Mouse (Mus musculus) ES-Bruce4 (cell line): Measurements from ENCODE around the gene Cyb561a3.

ENCODE experiments used
- CTCF ChIP-seq: IDR thresholded peaks from one replicate; pipeline ENCODE4 v1.8.1; 2011; ENCODE audit warnings: low read depth, low read length
- POLR2A ChIP-seq: IDR thresholded peaks from one replicate; pipeline ENCODE4 v1.8.1; 2011; ENCODE audit warnings: low read length; ENCODE audit not compliant: insufficient read depth

DNA sequence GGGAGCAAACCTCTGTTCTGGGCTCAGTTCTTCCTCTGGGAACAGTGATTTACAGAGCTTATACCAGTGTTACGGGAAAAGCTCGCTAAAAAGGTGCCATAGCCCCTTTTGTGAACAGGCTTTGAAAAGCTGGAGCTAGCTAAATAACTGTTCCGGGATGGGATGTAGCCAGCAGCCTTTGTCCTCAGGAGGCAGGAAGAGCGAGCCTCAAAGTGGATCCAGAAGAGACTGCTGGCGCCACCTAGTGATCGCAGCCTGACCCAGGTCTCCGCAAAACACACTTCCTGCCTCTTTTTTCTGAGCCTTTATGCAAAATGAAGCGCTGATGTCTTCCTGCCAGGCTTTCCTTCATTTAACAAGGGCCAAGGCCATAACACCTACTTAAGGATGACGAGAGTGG, 25.8 kb downstream of the Cyb561a3 start:
- TF ChIP-seq POLR2A (no peak), CTCF (peak; percentile 92)
